Mouse (Mus musculus): ENCODE measurements around the gene Mrps9. TPM values are rescaled to one million over a fixed set of nuclear protein-coding genes. Genes with fewer than 3 reads are reported as not detected.

Gene Mrps9
- 60.2 and 63.6 TPM in 2 replicates for polyA plus RNA-seq (2016; fragmentation: Nextera tagmentation; extraction: Ambion mirVana)

- DNase-seq (ENCODE audit: extremely low spot score, low spot score): peak; percentile 96
- Histone ChIP-seq H3K27ac (peak within 1 kb of the TSS; percentile 91), H3K9me3 (no peaks in the 10 kb centered on the region), H3K4me1 (peaks cover 17% of the 10 kb centered on the region), H3K27me3 (ENCODE audit: poor library complexity, severe bottlenecking) (0 out of 2 replicates have a peak, but pooled peaks cover 5% of the 10 kb centered on the region), H3K36me3 (replicated peaks) (no peaks in the 10 kb centered on the region), H3K4me3 (peak within 1 kb of the TSS; percentile 93)
- WGBS: 1% methylated on average over 23 of the region's 23 CpGs
These were observed at the start of gene Mrps9 for GRCm38 (mm10) chr1:42850663-42851397. TSS of gene Mrps9 (plus strand) at chr1:42851233.

GRCm38 (mm10) chr1:42813301-42813845 is 37.7 kb upstream of the Mrps9 start:
- WGBS: 93% methylated on average over 6 of the region's 6 CpGs
- no peaks in the 10 kb centered on the region for H3K27me3 ChIP-seq (ENCODE audit: poor library complexity, severe bottlenecking)
- H3K4me1 ChIP-seq: no peaks in the 10 kb centered on the region
- no peak overlapping the region for H3K4me3 ChIP-seq
- H3K9me3 ChIP-seq: no peaks in the 10 kb centered on the region
- no peak for DNase-seq (ENCODE audit: extremely low spot score, low spot score)
- no peaks in the 10 kb centered on the region for H3K36me3 ChIP-seq (replicated peaks)
- no peak overlapping the region for H3K27ac ChIP-seq

- H3K27ac ChIP-seq: no peak overlapping the region
- no peaks in the 10 kb centered on the region for H3K27me3 ChIP-seq (ENCODE audit: poor library complexity, severe bottlenecking)
- no peak overlapping the region for H3K4me3 ChIP-seq
- WGBS: 93% methylated on average over 15 of the region's 15 CpGs
- no peaks in the 10 kb centered on the region for H3K36me3 ChIP-seq (replicated peaks)
- no peaks in the 10 kb centered on the region for H3K4me1 ChIP-seq
- no peak for DNase-seq (ENCODE audit: extremely low spot score, low spot score)
- no peaks in the 10 kb centered on the region for H3K9me3 ChIP-seq
These were observed 36.0 kb upstream of the Mrps9 start for GRCm38 (mm10) chr1:42814798-42815619.

DNA sequence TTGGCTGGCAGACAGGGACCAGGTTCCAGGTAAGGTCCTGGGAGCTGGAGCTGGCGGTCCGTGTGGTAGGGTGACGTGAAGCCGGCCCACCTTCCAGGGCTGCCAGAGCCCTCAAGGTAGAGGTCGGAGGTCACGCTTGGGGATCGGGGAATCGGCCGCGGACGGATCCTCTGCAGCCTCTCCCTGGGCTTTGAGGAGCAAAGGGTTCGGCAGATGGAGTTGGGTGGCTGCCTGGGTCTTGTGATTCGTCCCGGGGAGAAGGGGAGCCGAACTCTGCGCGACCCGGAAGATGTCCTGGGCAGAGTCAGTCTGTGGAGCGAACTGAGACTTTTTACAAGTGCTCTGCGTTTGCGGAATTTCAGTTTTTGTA is 350 bp downstream of the Mrps9 start:
- Histone ChIP-seq H3K36me3 (replicated peaks) (0 out of 2 replicates have a peak, but pooled peaks cover 4% of the 10 kb centered on the region), H3K27me3 (ENCODE audit: poor library complexity, severe bottlenecking) (0 out of 2 replicates have a peak, but pooled peaks cover 5% of the 10 kb centered on the region), H3K4me1 (peaks cover 17% of the 10 kb centered on the region), H3K9me3 (no peaks in the 10 kb centered on the region), H3K27ac (peak overlapping the region; percentile 91), H3K4me3 (peak overlapping the region; percentile 93)
- DNase-seq (ENCODE audit: extremely low spot score, low spot score): no peak
- under 1% methylated on average over 21 of the region's 21 CpGs for WGBS

DNA sequence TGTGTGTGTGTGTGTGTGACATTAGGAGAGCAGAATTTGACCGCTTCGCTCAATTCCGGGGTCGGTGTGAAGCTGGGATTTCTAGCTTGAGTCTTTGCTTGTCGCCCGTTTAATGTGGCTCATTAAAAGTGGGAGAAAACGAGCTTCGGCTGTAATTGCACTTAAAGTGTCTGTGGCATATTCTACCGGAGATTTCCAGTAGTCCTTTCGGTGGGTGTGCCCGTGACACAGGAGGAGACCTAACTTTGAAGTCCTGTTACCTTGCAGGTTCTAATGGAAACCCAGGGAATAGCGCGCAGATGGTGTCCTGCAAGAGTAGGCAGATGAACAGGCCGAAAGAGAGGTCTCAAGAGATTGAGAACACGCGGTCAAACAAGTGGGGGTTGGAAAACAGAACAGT is 777 bp downstream of the Mrps9 start:
- no peak for DNase-seq (ENCODE audit: extremely low spot score, low spot score)
- H3K36me3 ChIP-seq (replicated peaks): 0 out of 2 replicates have a peak, but pooled peaks cover 5% of the 10 kb centered on the region
- no peaks in the 10 kb centered on the region for H3K9me3 ChIP-seq
- H3K4me3 ChIP-seq: peak overlapping the region; percentile 93
- H3K4me1 ChIP-seq: peaks cover 17% of the 10 kb centered on the region
- 0 out of 2 replicates have a peak, but pooled peaks cover 5% of the 10 kb centered on the region for H3K27me3 ChIP-seq (ENCODE audit: poor library complexity, severe bottlenecking)
- 5% methylated on average over 16 of the region's 16 CpGs for WGBS
- peak overlapping the region; percentile 91 for H3K27ac ChIP-seq

DNA sequence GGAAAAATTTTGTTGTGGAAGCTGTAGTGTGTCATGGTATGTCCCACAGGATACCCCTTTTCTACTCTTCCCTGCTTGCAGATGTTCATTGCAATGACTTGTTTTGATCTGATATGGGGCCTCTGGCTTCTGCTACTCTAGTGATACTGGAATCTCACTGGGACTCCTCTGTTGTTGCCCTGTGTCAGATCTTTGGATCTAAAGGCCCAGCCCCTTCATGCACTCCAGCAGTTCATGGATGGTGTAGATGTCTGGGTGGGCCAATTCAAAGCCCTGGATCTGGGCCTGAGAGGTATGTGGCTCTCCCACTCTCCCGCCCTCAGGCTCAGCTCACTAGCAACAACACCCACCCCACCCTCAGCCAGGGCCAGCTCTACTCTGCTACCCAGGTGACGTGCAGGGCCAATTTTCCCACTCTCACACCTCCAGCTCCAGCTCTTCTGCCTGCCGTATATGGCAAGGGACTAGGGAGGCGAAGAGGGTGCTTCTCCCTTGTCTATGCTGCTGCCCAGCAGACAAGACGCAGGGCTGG is 13.8 kb downstream of the Mrps9 start:
- WGBS: 92% methylated on average over 5 of the region's 5 CpGs
- Histone ChIP-seq H3K27ac (no peak overlapping the region), H3K9me3 (no peaks in the 10 kb centered on the region), H3K4me3 (no peak overlapping the region), H3K4me1 (peaks cover 3% of the 10 kb centered on the region; the same call in 1 of the 2 replicates), H3K27me3 (ENCODE audit: poor library complexity, severe bottlenecking) (no peaks in the 10 kb centered on the region), H3K36me3 (replicated peaks) (peaks cover 46% of the 10 kb centered on the region)
- no peak for DNase-seq (ENCODE audit: extremely low spot score, low spot score)

DNA sequence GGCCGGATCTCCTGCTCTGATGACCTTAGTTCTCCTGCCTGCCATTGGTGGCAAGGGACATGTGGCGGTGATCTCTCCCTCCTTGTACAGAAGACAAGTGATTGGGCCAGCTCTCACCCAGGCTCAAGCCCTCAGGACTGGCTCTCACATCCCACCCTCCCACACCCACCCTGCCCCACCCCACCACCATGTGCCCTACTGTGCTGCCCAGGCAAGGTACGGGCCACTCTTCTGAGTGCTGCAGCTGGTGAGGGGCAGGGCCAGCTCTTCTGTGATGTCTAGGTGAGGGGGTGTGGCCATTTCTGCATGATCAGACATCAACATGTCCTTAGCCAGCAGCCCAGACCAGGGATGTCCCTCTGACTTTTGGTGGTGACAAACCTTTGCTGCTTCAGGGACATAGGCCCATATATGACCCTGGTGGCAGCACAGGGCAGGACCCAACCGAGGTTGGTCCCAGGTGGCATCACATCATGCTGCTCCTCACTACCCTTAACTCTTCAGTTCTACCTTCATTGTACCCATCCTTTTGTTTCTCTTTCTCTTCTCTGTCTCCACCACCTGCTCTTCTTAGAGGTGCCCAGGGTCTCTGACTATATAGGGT is 14.4 kb downstream of the Mrps9 start:
- Histone ChIP-seq H3K9me3 (no peaks in the 10 kb centered on the region), H3K27me3 (ENCODE audit: poor library complexity, severe bottlenecking) (no peaks in the 10 kb centered on the region), H3K27ac (no peak overlapping the region), H3K4me3 (no peak overlapping the region), H3K4me1 (peaks cover 3% of the 10 kb centered on the region; the same call in 1 of the 2 replicates), H3K36me3 (replicated peaks) (peaks cover 46% of the 10 kb centered on the region)
- 93% methylated on average over 4 of the region's 4 CpGs for WGBS
- DNase-seq (ENCODE audit: extremely low spot score, low spot score): no peak

DNA sequence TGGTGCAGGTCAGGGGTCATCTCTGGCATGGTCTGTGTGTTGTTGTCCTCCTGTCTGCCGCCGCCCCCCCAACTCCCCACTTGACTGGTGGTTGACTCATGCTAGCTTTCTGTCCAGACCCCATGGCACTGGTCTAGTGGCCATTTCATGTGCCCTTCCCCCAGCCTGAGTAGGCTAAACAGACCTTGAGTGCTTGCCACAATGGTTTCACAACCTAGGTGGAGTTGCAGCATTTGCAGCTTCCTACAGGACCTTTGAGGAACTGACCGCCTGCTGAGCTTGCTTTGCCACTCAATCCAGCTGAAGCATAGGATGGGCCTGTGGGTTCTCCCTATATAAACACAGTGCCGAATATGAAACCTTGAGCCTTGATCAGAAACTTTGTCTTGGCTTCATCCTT is 15.0 kb downstream of the Mrps9 start:
- Histone ChIP-seq H3K36me3 (replicated peaks) (peaks cover 46% of the 10 kb centered on the region), H3K4me1 (no peaks in the 10 kb centered on the region), H3K4me3 (no peak overlapping the region), H3K27me3 (ENCODE audit: poor library complexity, severe bottlenecking) (no peaks in the 10 kb centered on the region), H3K9me3 (no peaks in the 10 kb centered on the region), H3K27ac (no peak overlapping the region)
- 97% methylated on average over 4 of the region's 4 CpGs for WGBS
- no peak for DNase-seq (ENCODE audit: extremely low spot score, low spot score)

GRCm38 (mm10) chr1:42867188-42867587 is 16.2 kb downstream of the Mrps9 start:
- no peaks in the 10 kb centered on the region for H3K27me3 ChIP-seq (ENCODE audit: poor library complexity, severe bottlenecking)
- no peaks in the 10 kb centered on the region for H3K4me1 ChIP-seq
- H3K9me3 ChIP-seq: no peaks in the 10 kb centered on the region
- H3K27ac ChIP-seq: no peak overlapping the region
- no peak for DNase-seq (ENCODE audit: extremely low spot score, low spot score)
- no peak overlapping the region for H3K4me3 ChIP-seq
- WGBS: 95% methylated on average over 3 of the region's 3 CpGs
- H3K36me3 ChIP-seq (replicated peaks): peaks cover 46% of the 10 kb centered on the region

- Histone ChIP-seq H3K27me3 (ENCODE audit: poor library complexity, severe bottlenecking) (no peaks in the 10 kb centered on the region), H3K27ac (no peak overlapping the region), H3K9me3 (no peaks in the 10 kb centered on the region), H3K4me1 (peaks cover 15% of the 10 kb centered on the region; the same call in 1 of the 2 replicates), H3K36me3 (replicated peaks) (peaks cover 4% of the 10 kb centered on the region), H3K4me3 (no peak overlapping the region)
- DNase-seq (ENCODE audit: extremely low spot score, low spot score): no peak
- 86% methylated on average over 2 of the region's 2 CpGs for WGBS
These were observed 23.1 kb downstream of the Mrps9 start for GRCm38 (mm10) chr1:42874174-42874573.

DNA sequence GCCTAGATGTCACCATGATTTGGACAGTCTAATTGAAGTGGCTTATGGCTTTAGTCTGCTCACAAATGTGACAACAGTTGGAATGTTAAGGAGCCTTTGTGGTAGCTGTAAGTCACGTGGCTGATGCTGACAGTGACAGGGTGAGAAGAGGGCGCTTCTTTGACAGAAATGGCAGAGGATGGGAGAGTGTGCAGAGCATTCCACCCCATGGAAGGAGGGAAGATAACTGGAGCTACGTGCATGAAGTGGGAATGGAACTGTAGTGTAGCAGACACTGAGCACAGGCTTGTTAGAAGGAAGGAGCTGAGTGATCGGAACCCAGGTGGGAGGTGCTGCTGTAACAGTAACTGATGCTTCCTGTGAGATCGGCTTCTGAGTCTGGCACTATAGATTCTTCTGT is 24.2 kb downstream of the Mrps9 start:
- DNase-seq (ENCODE audit: extremely low spot score, low spot score): no peak
- no peak overlapping the region for H3K27ac ChIP-seq
- no peaks in the 10 kb centered on the region for H3K9me3 ChIP-seq
- H3K27me3 ChIP-seq (ENCODE audit: poor library complexity, severe bottlenecking): no peaks in the 10 kb centered on the region
- WGBS: 87% methylated on average over 5 of the region's 5 CpGs
- peaks cover 7% of the 10 kb centered on the region for H3K36me3 ChIP-seq (replicated peaks)
- peaks cover 15% of the 10 kb centered on the region; the same call in 1 of the 2 replicates for H3K4me1 ChIP-seq
- H3K4me3 ChIP-seq: no peak overlapping the region

- WGBS: 89% methylated on average over 4 of the region's 4 CpGs
- peaks cover 15% of the 10 kb centered on the region; the same call in 1 of the 2 replicates for H3K4me1 ChIP-seq
- H3K27ac ChIP-seq: peak overlapping the region; percentile 35; the same call in 1 of the 2 replicates
- H3K36me3 ChIP-seq (replicated peaks): peaks cover 8% of the 10 kb centered on the region
- no peaks in the 10 kb centered on the region for H3K9me3 ChIP-seq
- H3K27me3 ChIP-seq (ENCODE audit: poor library complexity, severe bottlenecking): no peaks in the 10 kb centered on the region
- no peak for DNase-seq (ENCODE audit: extremely low spot score, low spot score)
- H3K4me3 ChIP-seq: no peak overlapping the region
These were observed 25.5 kb downstream of the Mrps9 start for GRCm38 (mm10) chr1:42876463-42877093.
